ENCODE assay signal across 27 mouse cellular contexts in genomic region chr16:35740943-35741342, GRCm38 (mm10). TPM values are rescaled to one million over a fixed set of nuclear protein-coding genes. Genes with fewer than 3 reads are reported as not detected.
A peak's percentile ranks its signal among the peaks of the same experiment; 100 is the strongest.
DNase-seq lines count a peak whose midpoint lies in the region; ATAC-seq and TF ChIP-seq lines count a peak whose summit lies in the region.
"Had no signal": no experiment of that assay in that cellular context is flagged by ENCODE, and none has a peak within 500 bp of the region (broad histone marks: within the 10 kb centered on the region; RNA-seq: fewer than 3 reads in every experiment).

No protein-coding gene starts in this region.

- intact Hi-C loops in heart, postnatal 14 days (cut with DNase I) = no loop called here

- ATAC-seq in frontal cortex, adult (ENCODE audit: low TSS enrichment) = peak; percentile 64
- ATAC-seq in heart, embryonic 15.5 days (replicated peaks; ENCODE audit: insufficient number of reproducible peaks, insufficient read depth, low FRiP score, low read depth) = 0 out of 2 replicates have a peak, but pooled peaks have one; percentile 21
- ATAC-seq: forebrain, embryonic 15.5 days; midbrain, embryonic 16.5 days had no signal

- H3K36me3 ChIP-seq in heart, embryonic 15.5 days = no peaks in the 10 kb centered on the region
- H3K36me3 ChIP-seq: embryonic facial prominence, embryonic 12.5 days; forebrain, embryonic 15.5 days; hindbrain, embryonic 10.5 days; hindbrain, embryonic 15.5 days; kidney, embryonic 15.5 days; limb, embryonic 13.5 days; lung, embryonic 15.5 days; midbrain, embryonic 10.5 days; neural tube, embryonic 12.5 days had no signal

- no peak overlapping the region for H3K9ac ChIP-seq in heart, embryonic 15.5 days
- H3K9ac ChIP-seq: embryonic facial prominence, embryonic 12.5 days; forebrain, embryonic 15.5 days; hindbrain, embryonic 15.5 days; kidney, embryonic 15.5 days; limb, embryonic 13.5 days; lung, embryonic 15.5 days; neural tube, embryonic 12.5 days had no signal

- no peak for TF ChIP-seq POLR2A in cerebellum, adult 2 months (IDR thresholded peaks at IDR 0.05; ENCODE audit: borderline replicate concordance, insufficient read depth, low read length)

- H3K4me1 ChIP-seq in heart, embryonic 15.5 days (replicated peaks) = peaks cover 26% of the 10 kb centered on the region
- peaks cover 10% of the 10 kb centered on the region for H3K4me1 ChIP-seq in cerebellum, adult 2 months (ENCODE audit: control insufficient read depth, insufficient read depth, low read length)

- no peak for DNase-seq in frontal cortex, postnatal 25 days (ENCODE audit: low spot score in 2 of 2)
- no peak for DNase-seq in heart, postnatal 14 days
- DNase-seq in right cerebral cortex, adult 18-20 months = peak; percentile 17
- DNase-seq in right cerebral cortex, adult 2 months (ENCODE audit: low spot score in 2 of 2) = no peak
- DNase-seq in cerebellum, adult 2 months = no peak
- DNase-seq: adrenal gland, postnatal 10 days; cerebellum, adult 11 months; cerebellum, adult 9-11 months; embryo, embryonic 11 days; gastrocnemius, postnatal 14 days; heart, adult 11 months; kidney, adult 18-20 months; kidney, postnatal 25 days had no signal

- 45% methylated on average over 6 of the region's 6 CpGs for WGBS in heart, embryonic 15.5 days
- 44% methylated on average over 6 of the region's 6 CpGs for WGBS in cerebellum, adult 2 months

- H3K4me3 ChIP-seq in heart, embryonic 15.5 days = no peak overlapping the region
- H3K4me3 ChIP-seq in cerebellum, adult 2 months (replicated peaks; ENCODE audit: insufficient read depth, low read depth, low read length) = no peak overlapping the region
- H3K4me3 ChIP-seq: embryonic facial prominence, embryonic 12.5 days; forebrain, embryonic 15.5 days; hindbrain, embryonic 10.5 days; hindbrain, embryonic 15.5 days; kidney, embryonic 15.5 days; limb, embryonic 13.5 days; lung, embryonic 15.5 days; midbrain, embryonic 10.5 days; neural tube, embryonic 12.5 days had no signal

- no peaks in the 10 kb centered on the region for H3K9me3 ChIP-seq in heart, embryonic 15.5 days (replicated peaks)
- H3K9me3 ChIP-seq: embryonic facial prominence, embryonic 12.5 days; forebrain, embryonic 15.5 days; G1E; hindbrain, embryonic 10.5 days; hindbrain, embryonic 15.5 days; kidney, embryonic 15.5 days; limb, embryonic 13.5 days; lung, embryonic 15.5 days; midbrain, embryonic 10.5 days; neural tube, embryonic 12.5 days had no signal

- H3K4me2 ChIP-seq in heart, embryonic 15.5 days = no peak overlapping the region
- H3K4me2 ChIP-seq: embryonic facial prominence, embryonic 12.5 days; forebrain, embryonic 15.5 days; hindbrain, embryonic 15.5 days; kidney, embryonic 15.5 days; limb, embryonic 13.5 days; liver, embryonic 11.5 days; lung, embryonic 15.5 days; neural tube, embryonic 12.5 days had no signal

- H3K27me3 ChIP-seq in heart, embryonic 15.5 days = no peaks in the 10 kb centered on the region
- H3K27me3 ChIP-seq in cerebellum, adult 2 months (ENCODE audit: control insufficient read depth, insufficient read depth, low read length) = no peaks in the 10 kb centered on the region
- H3K27me3 ChIP-seq: embryonic facial prominence, embryonic 12.5 days; forebrain, embryonic 15.5 days; hindbrain, embryonic 15.5 days; kidney, embryonic 15.5 days; limb, embryonic 13.5 days; lung, embryonic 15.5 days; neural tube, embryonic 12.5 days had no signal

- no peak overlapping the region for H3K27ac ChIP-seq in heart, embryonic 15.5 days
- H3K27ac ChIP-seq in cerebellum, adult 2 months (ENCODE audit: insufficient read depth, low read length) = no peak overlapping the region
- H3K27ac ChIP-seq: embryonic facial prominence, embryonic 12.5 days; forebrain, embryonic 15.5 days; hindbrain, embryonic 10.5 days; hindbrain, embryonic 15.5 days; kidney, embryonic 15.5 days; limb, embryonic 13.5 days; lung, embryonic 15.5 days; midbrain, embryonic 10.5 days; neural tube, embryonic 12.5 days had no signal

- no peak for TF ChIP-seq CTCF in cerebellum, adult 2 months (IDR thresholded peaks at IDR 0.05; ENCODE audit: borderline replicate concordance, insufficient read depth, low read depth, low read length)

RNA-seq across cellular contexts. Expression of gene Dirc2, which starts 28.2 kb away (rescaled TPM):
- 11.2 and 12.8 TPM in 2 replicates for polyA plus RNA-seq in heart, embryonic 15.5 days (2015; fragmentation: Nextera tagmentation; extraction: Ambion mirVana)
- total RNA-seq in heart, postnatal 14 days (2021) = 10 to 100 TPM; 56.2 to 61.5 TPM
- 56.8 and 57.3 TPM in 2 replicates for polyA plus RNA-seq in cerebellum, adult 2 months (2012; rRNA removed)

RNA-seq across cellular contexts. Expression of gene Hspbap1, which starts 29.2 kb away (rescaled TPM):
- 6.9 and 7.3 TPM in 2 replicates for polyA plus RNA-seq in heart, embryonic 15.5 days (2015; fragmentation: Nextera tagmentation; extraction: Ambion mirVana)
- 1 to 10 TPM; 2.9 to 3.0 TPM for total RNA-seq in heart, postnatal 14 days (2021)
- 5.7 and 6.1 TPM in 2 replicates for polyA plus RNA-seq in cerebellum, adult 2 months (2012; rRNA removed)
